Mouse (Mus musculus): ENCODE measurements around the gene Etfa. TPM values are rescaled to one million over a fixed set of nuclear protein-coding genes. Genes with fewer than 3 reads are reported as not detected.

Gene Etfa
- polyA plus RNA-seq, 1 experiment from 2014 or later: 466 TPM

DNA sequence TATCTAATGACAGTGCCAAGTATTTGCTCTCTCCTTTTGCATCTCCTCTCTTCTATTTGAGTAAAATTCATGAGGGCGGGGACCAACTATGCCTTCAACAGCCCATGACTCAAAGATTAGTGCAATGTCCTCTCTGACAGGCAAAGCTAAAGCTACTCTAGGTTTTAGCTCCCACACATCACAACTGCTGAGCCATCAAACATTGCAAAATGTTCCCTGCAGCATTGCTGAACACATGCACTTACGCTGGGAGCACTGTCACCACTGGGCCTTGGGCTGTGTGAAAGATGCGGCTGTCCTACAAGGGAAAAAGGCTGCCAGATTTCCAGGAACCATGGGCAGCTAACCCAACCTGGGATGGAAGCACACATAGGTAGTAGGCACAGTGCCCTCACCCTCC is 60.6 kb downstream of the Etfa start:
- TF ChIP-seq CTCF (IDR thresholded peaks at IDR 0.05; ENCODE audit: low read depth): no peak
- TF ChIP-seq EP300 (IDR thresholded peaks at IDR 0.05; ENCODE audit: low read depth): no peak
- 81% methylated on average over 3 of the region's 3 CpGs for WGBS (ENCODE audit: insufficient replicate concordance)
- no peak for DNase-seq
- Histone ChIP-seq H3K9ac (replicated peaks) (no peak overlapping the region), H3K27me3 (ENCODE audit: insufficient read depth, low read length) (no peaks in the 10 kb centered on the region), H3K4me1 (ENCODE audit: insufficient read depth) (no peaks in the 10 kb centered on the region), H3K4me3 (ENCODE audit: low read depth, low read length) (no peak overlapping the region), H3K9me3 (ENCODE audit: low read length) (no peaks in the 10 kb centered on the region), H3K4me2 (ENCODE audit: low read depth, low read length) (no peak overlapping the region), H3K27ac (ENCODE audit: low read depth) (no peak overlapping the region), H3K36me3 (replicated peaks; ENCODE audit: insufficient read depth, low read length) (peaks cover 10% of the 10 kb centered on the region; the same call in 1 of the 2 replicates)
- ATAC-seq: no peak

DNA sequence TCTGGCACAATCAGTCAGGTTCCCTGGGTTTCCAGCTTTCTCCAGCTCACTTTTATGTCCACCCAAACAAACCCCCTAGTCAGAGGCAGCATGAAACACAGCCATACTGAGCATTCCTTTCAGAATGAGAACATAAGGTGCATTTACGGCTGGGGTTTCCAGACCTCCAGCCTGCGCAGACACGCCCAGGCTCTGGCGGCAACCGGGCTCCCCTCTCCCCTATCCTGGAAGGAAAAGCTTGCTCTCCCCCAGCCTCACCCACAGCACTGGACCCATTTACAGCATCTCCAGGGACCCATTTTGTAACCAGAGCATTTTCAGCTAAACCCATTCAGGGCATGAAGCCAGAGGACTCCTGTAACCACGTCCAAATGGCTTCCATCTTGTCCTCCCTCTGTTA is 62.0 kb downstream of the Etfa start:
- 0 out of 2 replicates have a peak, but pooled peaks cover 3% of the 10 kb centered on the region for H3K36me3 ChIP-seq (replicated peaks; ENCODE audit: insufficient read depth, low read length)
- 81% methylated on average over 6 of the region's 6 CpGs for WGBS (ENCODE audit: insufficient replicate concordance)
- H3K9me3 ChIP-seq (ENCODE audit: low read length): no peaks in the 10 kb centered on the region

GRCm38 (mm10) chr9:55449108-55449507 is 62.9 kb downstream of the Etfa start:
- ATAC-seq (no peak), DNase-seq (no peak)
- H3K4me3 ChIP-seq (ENCODE audit: low read depth, low read length): no peak overlapping the region
- H3K9ac ChIP-seq (replicated peaks): no peak overlapping the region
- H3K27me3 ChIP-seq (ENCODE audit: insufficient read depth, low read length): no peaks in the 10 kb centered on the region
- WGBS (ENCODE audit: insufficient replicate concordance): 55% methylated on average over 1 of the region's 1 CpGs
- no peak overlapping the region for H3K27ac ChIP-seq (ENCODE audit: low read depth)
- H3K4me2 ChIP-seq (ENCODE audit: low read depth, low read length): no peak overlapping the region
- H3K9me3 ChIP-seq (ENCODE audit: low read length): no peaks in the 10 kb centered on the region
- no peaks in the 10 kb centered on the region for H3K4me1 ChIP-seq (ENCODE audit: insufficient read depth)
- H3K36me3 ChIP-seq (replicated peaks; ENCODE audit: insufficient read depth, low read length): 0 out of 2 replicates have a peak, but pooled peaks cover 3% of the 10 kb centered on the region
- TF ChIP-seq CTCF (IDR thresholded peaks at IDR 0.05; ENCODE audit: low read depth) (no peak), EP300 (IDR thresholded peaks at IDR 0.05; ENCODE audit: low read depth) (no peak)

More for the DNA sequence above, 62.0 kb downstream of the Etfa start:
- H3K9ac ChIP-seq (replicated peaks): no peak overlapping the region
- H3K27ac ChIP-seq (ENCODE audit: low read depth): no peak overlapping the region
- TF ChIP-seq CTCF (IDR thresholded peaks at IDR 0.05; ENCODE audit: low read depth) (no peak), EP300 (IDR thresholded peaks at IDR 0.05; ENCODE audit: low read depth) (no peak)
- DNase-seq: no peak
- no peaks in the 10 kb centered on the region for H3K4me1 ChIP-seq (ENCODE audit: insufficient read depth)
- H3K4me2 ChIP-seq (ENCODE audit: low read depth, low read length): no peak overlapping the region
- no peak for ATAC-seq
- H3K4me3 ChIP-seq (ENCODE audit: low read depth, low read length): no peak overlapping the region
- H3K27me3 ChIP-seq (ENCODE audit: insufficient read depth, low read length): no peaks in the 10 kb centered on the region

DNA sequence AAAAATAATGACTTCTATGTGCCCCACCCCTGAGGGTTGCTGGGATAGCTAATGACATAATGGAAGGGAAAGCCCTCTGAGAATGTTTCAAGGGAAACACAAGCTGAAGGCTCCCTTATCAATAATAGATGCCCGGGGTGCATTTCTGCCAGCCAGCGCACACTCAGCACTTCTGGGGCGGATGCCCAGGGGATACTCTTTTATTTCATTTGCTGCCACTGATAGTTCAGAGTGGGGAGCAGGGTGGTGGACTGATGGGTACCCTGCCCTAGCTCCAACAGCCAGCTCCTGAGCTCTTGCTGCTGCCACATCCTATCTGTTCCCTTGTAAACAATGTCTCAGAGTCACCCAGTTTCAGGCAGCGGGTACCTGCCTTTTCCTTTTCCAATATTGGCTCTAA is 64.5 kb downstream of the Etfa start:
- DNase-seq: no peak
- no peaks in the 10 kb centered on the region for H3K4me1 ChIP-seq (ENCODE audit: insufficient read depth)
- H3K9me3 ChIP-seq (ENCODE audit: low read length): no peaks in the 10 kb centered on the region
- 79% methylated on average over 4 of the region's 4 CpGs for WGBS (ENCODE audit: insufficient replicate concordance)
- no peak overlapping the region for H3K4me2 ChIP-seq (ENCODE audit: low read depth, low read length)
- no peaks in the 10 kb centered on the region for H3K36me3 ChIP-seq (replicated peaks; ENCODE audit: insufficient read depth, low read length)
- no peak for ATAC-seq
- no peak overlapping the region for H3K27ac ChIP-seq (ENCODE audit: low read depth)
- H3K9ac ChIP-seq (replicated peaks): no peak overlapping the region
- H3K27me3 ChIP-seq (ENCODE audit: insufficient read depth, low read length): no peaks in the 10 kb centered on the region
- TF ChIP-seq EP300 (IDR thresholded peaks at IDR 0.05; ENCODE audit: low read depth): no peak
- no peak overlapping the region for H3K4me3 ChIP-seq (ENCODE audit: low read depth, low read length)

DNA sequence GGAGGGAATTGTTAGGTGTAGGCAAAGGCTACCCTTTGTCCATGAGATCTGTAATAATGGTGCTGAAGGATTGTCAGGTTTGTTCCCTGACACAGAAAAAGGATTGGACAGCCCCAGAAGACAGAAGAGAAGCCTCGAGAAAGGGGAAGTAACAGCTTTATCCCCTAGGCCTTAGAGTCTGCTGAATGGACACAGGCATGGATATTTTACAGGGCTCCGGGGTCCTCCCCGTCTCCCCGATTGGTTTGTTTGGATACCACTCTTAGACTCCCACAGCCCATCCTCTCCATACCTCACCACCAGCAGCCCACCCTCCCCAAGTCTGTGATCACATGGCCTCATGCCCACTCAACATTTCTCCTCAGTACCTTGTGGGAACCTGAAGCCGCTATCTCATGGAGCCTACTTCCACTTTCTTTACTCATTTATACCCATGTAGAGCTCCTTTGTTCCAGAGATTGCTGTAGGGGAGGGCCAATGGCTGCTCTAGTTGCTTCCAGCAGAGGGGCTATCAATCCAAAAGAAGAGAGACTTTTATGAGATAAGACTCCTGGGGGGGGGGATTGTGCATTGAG is 72.8 kb downstream of the Etfa start:
- DNase-seq: no peak
- ATAC-seq: no peak
- no peak overlapping the region for H3K9ac ChIP-seq (replicated peaks)
- H3K4me3 ChIP-seq (ENCODE audit: low read depth, low read length): no peak overlapping the region
- H3K9me3 ChIP-seq (ENCODE audit: low read length): no peaks in the 10 kb centered on the region
- H3K27me3 ChIP-seq (ENCODE audit: insufficient read depth, low read length): no peaks in the 10 kb centered on the region
- 60% methylated on average over 5 of the region's 5 CpGs for WGBS (ENCODE audit: insufficient replicate concordance)
- H3K4me2 ChIP-seq (ENCODE audit: low read depth, low read length): no peak overlapping the region
- H3K4me1 ChIP-seq (ENCODE audit: insufficient read depth): no peaks in the 10 kb centered on the region
- no peak overlapping the region for H3K27ac ChIP-seq (ENCODE audit: low read depth)
- H3K36me3 ChIP-seq (replicated peaks; ENCODE audit: insufficient read depth, low read length): no peaks in the 10 kb centered on the region
- no peak for TF ChIP-seq EP300 (IDR thresholded peaks at IDR 0.05; ENCODE audit: low read depth)

DNA sequence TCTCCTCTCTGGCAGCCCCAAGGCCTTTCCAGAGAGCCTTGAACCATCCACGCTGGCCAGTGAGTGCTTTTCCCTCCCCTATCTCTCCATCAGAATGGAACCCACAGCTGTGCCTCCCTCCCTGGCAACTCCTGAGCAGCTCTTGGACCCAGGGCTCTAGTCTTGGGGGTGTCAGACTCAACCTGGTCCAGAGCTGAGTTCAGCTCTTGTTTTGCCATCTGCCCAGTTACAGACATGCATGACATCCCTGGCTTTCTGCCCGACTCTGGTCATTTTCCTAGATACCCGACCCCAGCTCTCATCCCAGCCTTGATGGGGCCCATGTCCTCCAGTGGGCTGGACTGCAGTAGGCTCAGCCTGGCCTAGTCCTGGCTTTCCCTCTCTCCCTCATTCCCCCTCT is 73.6 kb downstream of the Etfa start:
- WGBS (ENCODE audit: insufficient replicate concordance): 59% methylated on average over 3 of the region's 3 CpGs
- DNase-seq: no peak
- TF ChIP-seq CTCF (IDR thresholded peaks at IDR 0.05; ENCODE audit: low read depth) (no peak), EP300 (IDR thresholded peaks at IDR 0.05; ENCODE audit: low read depth) (no peak)

GRCm38 (mm10) chr9:55433875-55434274 is 78.2 kb downstream of the Etfa start:
- no peak overlapping the region for H3K9ac ChIP-seq (replicated peaks)
- no peak for DNase-seq
- H3K4me3 ChIP-seq (ENCODE audit: low read depth, low read length): no peak overlapping the region
- no peak overlapping the region for H3K27ac ChIP-seq (ENCODE audit: low read depth)
- TF ChIP-seq CTCF (IDR thresholded peaks at IDR 0.05; ENCODE audit: low read depth): no peak
- TF ChIP-seq EP300 (IDR thresholded peaks at IDR 0.05; ENCODE audit: low read depth): no peak
- 75% methylated on average over 5 of the region's 5 CpGs for WGBS (ENCODE audit: insufficient replicate concordance)
- H3K4me1 ChIP-seq (ENCODE audit: insufficient read depth): no peaks in the 10 kb centered on the region
- no peaks in the 10 kb centered on the region for H3K36me3 ChIP-seq (replicated peaks; ENCODE audit: insufficient read depth, low read length)
- no peak overlapping the region for H3K4me2 ChIP-seq (ENCODE audit: low read depth, low read length)
- H3K9me3 ChIP-seq (ENCODE audit: low read length): no peaks in the 10 kb centered on the region
- ATAC-seq: no peak
- H3K27me3 ChIP-seq (ENCODE audit: insufficient read depth, low read length): 0 out of 2 replicates have a peak, but pooled peaks cover 3% of the 10 kb centered on the region

More for the DNA sequence above, 73.6 kb downstream of the Etfa start:
- H3K27me3 ChIP-seq (ENCODE audit: insufficient read depth, low read length): no peaks in the 10 kb centered on the region
- H3K36me3 ChIP-seq (replicated peaks; ENCODE audit: insufficient read depth, low read length): no peaks in the 10 kb centered on the region
- no peak overlapping the region for H3K9ac ChIP-seq (replicated peaks)
- H3K9me3 ChIP-seq (ENCODE audit: low read length): no peaks in the 10 kb centered on the region
- ATAC-seq: no peak
- no peak overlapping the region for H3K27ac ChIP-seq (ENCODE audit: low read depth)
- H3K4me3 ChIP-seq (ENCODE audit: low read depth, low read length): no peak overlapping the region
- H3K4me1 ChIP-seq (ENCODE audit: insufficient read depth): no peaks in the 10 kb centered on the region
- no peak overlapping the region for H3K4me2 ChIP-seq (ENCODE audit: low read depth, low read length)
